Mouse (Mus musculus): Measurements from ENCODE around the gene Spg11.

- TF ChIP-seq CTCF (IDR thresholded peaks at IDR 0.05; ENCODE audit: borderline replicate concordance, insufficient read depth, low read depth, low read length) (no peak), POLR2A (IDR thresholded peaks at IDR 0.05; ENCODE audit: borderline replicate concordance, insufficient read depth, low read length) (no peak)
Measured at GRCm38 (mm10) chr2:122137839-122138465, 19.8 kb upstream of the Spg11 start.
